ENCODE assay signal across 28 mouse cellular contexts in the genomic region with DNA sequence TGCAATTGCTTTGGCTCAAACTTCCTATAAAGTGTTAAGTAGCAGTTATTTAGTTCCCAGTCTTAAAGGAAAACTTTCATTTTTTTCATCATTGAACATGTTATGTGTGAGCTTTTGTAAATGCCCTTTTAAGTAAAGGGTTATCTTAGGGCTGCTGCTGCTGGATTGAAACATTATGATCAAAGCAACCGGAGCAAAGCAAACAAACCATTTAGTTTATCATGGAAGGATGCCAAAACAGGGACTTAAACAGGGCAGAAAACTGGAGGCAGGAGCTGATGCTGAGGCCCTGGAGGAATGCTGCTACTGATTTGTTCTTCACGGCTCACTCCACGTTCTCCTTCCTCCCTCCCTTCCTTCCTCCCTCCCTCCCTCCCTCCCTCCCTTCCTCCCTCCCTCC.
DNase-seq lines count a peak whose midpoint lies in the region; ATAC-seq and TF ChIP-seq lines count a peak whose summit lies in the region.
"Had no signal": no experiment of that assay in that cellular context is flagged by ENCODE, and none has a peak within 500 bp of the region (broad histone marks: within the 10 kb centered on the region; RNA-seq: fewer than 3 reads in every experiment).

No protein-coding gene starts in this region.

- no peaks in the 10 kb centered on the region for H3K36me3 ChIP-seq in embryonic facial prominence, embryonic 14.5 days (ENCODE audit: control insufficient read depth, insufficient read depth, low read length)
- H3K36me3 ChIP-seq in embryonic facial prominence, embryonic 10.5 days (replicated peaks), result no peaks in the 10 kb centered on the region
- no peaks in the 10 kb centered on the region for H3K36me3 ChIP-seq in liver, adult 2 months (ENCODE audit: control insufficient read depth, insufficient read depth, low read length)
- H3K36me3 ChIP-seq in liver, embryonic 11.5 days (ENCODE audit: control insufficient read depth, insufficient read depth, low read length), result no peaks in the 10 kb centered on the region
- H3K36me3 ChIP-seq in midbrain, embryonic 14.5 days (ENCODE audit: control insufficient read depth, insufficient read depth, low read length), result no peaks in the 10 kb centered on the region
- H3K36me3 ChIP-seq in midbrain, embryonic 15.5 days (replicated peaks), result no peaks in the 10 kb centered on the region
- H3K36me3 ChIP-seq: embryonic facial prominence, embryonic 15.5 days; forebrain, embryonic 12.5 days; G1E; heart, embryonic 10.5 days; heart, embryonic 13.5 days had no signal

- no peaks in the 10 kb centered on the region for H3K9me3 ChIP-seq in embryonic facial prominence, embryonic 14.5 days (ENCODE audit: control insufficient read depth, low read length)
- H3K9me3 ChIP-seq in embryonic facial prominence, embryonic 10.5 days, result 0 out of 2 replicates have a peak, but pooled peaks cover under 1% of the 10 kb centered on the region
- no peaks in the 10 kb centered on the region for H3K9me3 ChIP-seq in liver, embryonic 11.5 days (ENCODE audit: control insufficient read depth, low read length)
- H3K9me3 ChIP-seq in midbrain, embryonic 14.5 days (ENCODE audit: control insufficient read depth, low read length), result no peaks in the 10 kb centered on the region
- no peaks in the 10 kb centered on the region for H3K9me3 ChIP-seq in midbrain, embryonic 15.5 days
- H3K9me3 ChIP-seq: embryonic facial prominence, embryonic 15.5 days; forebrain, embryonic 12.5 days; G1E; heart, embryonic 10.5 days; heart, embryonic 13.5 days had no signal

- H3K79me2 ChIP-seq in liver, adult 2 months (ENCODE audit: control insufficient read depth, insufficient read depth, low read length), result no peaks in the 10 kb centered on the region

- no peak overlapping the region for H3K4me2 ChIP-seq in embryonic facial prominence, embryonic 14.5 days (ENCODE audit: low read depth, low read length)
- H3K4me2 ChIP-seq in liver, embryonic 11.5 days, result no peak overlapping the region
- H3K4me2 ChIP-seq in midbrain, embryonic 14.5 days (ENCODE audit: low read length), result no peak overlapping the region
- H3K4me2 ChIP-seq in midbrain, embryonic 15.5 days, result no peak overlapping the region
- H3K4me2 ChIP-seq: embryonic facial prominence, embryonic 15.5 days; forebrain, embryonic 12.5 days; heart, embryonic 13.5 days; hindbrain, embryonic 14.5 days had no signal

- no peaks in the 10 kb centered on the region for H3K27me3 ChIP-seq in embryonic facial prominence, embryonic 14.5 days (replicated peaks; ENCODE audit: control insufficient read depth, insufficient read depth, low read length)
- no peaks in the 10 kb centered on the region for H3K27me3 ChIP-seq in embryonic facial prominence, embryonic 10.5 days (replicated peaks; ENCODE audit: low read depth, poor library complexity, severe bottlenecking)
- H3K27me3 ChIP-seq in liver, adult 2 months (ENCODE audit: control insufficient read depth, insufficient read depth, low read length), result no peaks in the 10 kb centered on the region
- H3K27me3 ChIP-seq in liver, embryonic 11.5 days (replicated peaks; ENCODE audit: control insufficient read depth, insufficient read depth, low read length), result no peaks in the 10 kb centered on the region
- no peaks in the 10 kb centered on the region for H3K27me3 ChIP-seq in midbrain, embryonic 14.5 days (ENCODE audit: control insufficient read depth, insufficient read depth, low read length)
- H3K27me3 ChIP-seq in midbrain, embryonic 15.5 days (replicated peaks), result no peaks in the 10 kb centered on the region
- H3K27me3 ChIP-seq: CH12.LX; embryonic facial prominence, embryonic 15.5 days; forebrain, embryonic 12.5 days; heart, embryonic 13.5 days; Patski had no signal

- H3K4me3 ChIP-seq in embryonic facial prominence, embryonic 14.5 days (ENCODE audit: low read depth, low read length), result no peak overlapping the region
- H3K4me3 ChIP-seq in embryonic facial prominence, embryonic 10.5 days, result no peak overlapping the region
- no peak overlapping the region for H3K4me3 ChIP-seq in liver, adult 2 months (ENCODE audit: insufficient read depth, low read depth, low read length)
- H3K4me3 ChIP-seq in liver, embryonic 11.5 days (ENCODE audit: low read depth, low read length), result no peak overlapping the region
- no peak overlapping the region for H3K4me3 ChIP-seq in midbrain, embryonic 14.5 days (replicated peaks; ENCODE audit: low read depth, low read length)
- H3K4me3 ChIP-seq in midbrain, embryonic 15.5 days, result no peak overlapping the region
- H3K4me3 ChIP-seq: embryonic facial prominence, embryonic 15.5 days; forebrain, embryonic 12.5 days; heart, adult 2 months; heart, embryonic 10.5 days; heart, embryonic 13.5 days had no signal

- DNase-seq in embryonic facial prominence, embryonic 14.5 days (ENCODE audit: low spot score), result peak; percentile 49
- DNase-seq in embryonic facial prominence, embryonic 10.5 days (ENCODE audit: low spot score), result no peak
- peak; percentile 69 for DNase-seq in liver, adult 2 months (ENCODE audit: extremely low read depth, low read depth, low spot score)
- no peak for DNase-seq in liver, embryonic 11.5 days (ENCODE audit: low spot score)
- DNase-seq in midbrain, embryonic 14.5 days, result peak; percentile 17
- no peak for DNase-seq in adrenal gland, adult 2 months
- DNase-seq: adrenal gland, postnatal 25 days; B cell, adult 2 months; cerebellum, adult 18-20 months; cerebellum, adult 9-10 months; cerebellum, postnatal 14 days; gastrocnemius, postnatal 10 days; gastrocnemius, postnatal 36 days; heart, adult 2 months; heart, postnatal 14 days; heart, postnatal 4 days had no signal

- H3K4me1 ChIP-seq in embryonic facial prominence, embryonic 14.5 days (ENCODE audit: control insufficient read depth, insufficient read depth, low read length), result no peaks in the 10 kb centered on the region
- H3K4me1 ChIP-seq in embryonic facial prominence, embryonic 10.5 days, result no peaks in the 10 kb centered on the region
- no peaks in the 10 kb centered on the region for H3K4me1 ChIP-seq in liver, adult 2 months (ENCODE audit: control insufficient read depth, insufficient read depth, low read length)
- H3K4me1 ChIP-seq in liver, embryonic 11.5 days (replicated peaks; ENCODE audit: control insufficient read depth, insufficient read depth, low read length), result no peaks in the 10 kb centered on the region
- no peaks in the 10 kb centered on the region for H3K4me1 ChIP-seq in midbrain, embryonic 14.5 days (ENCODE audit: control insufficient read depth, insufficient read depth, low read length)
- H3K4me1 ChIP-seq in midbrain, embryonic 15.5 days, result no peaks in the 10 kb centered on the region
- H3K4me1 ChIP-seq: embryonic facial prominence, embryonic 15.5 days; forebrain, embryonic 12.5 days; heart, embryonic 10.5 days; heart, embryonic 13.5 days had no signal

- H3K27ac ChIP-seq in embryonic facial prominence, embryonic 14.5 days (replicated peaks; ENCODE audit: low read depth, low read length), result no peak overlapping the region
- no peak overlapping the region for H3K27ac ChIP-seq in embryonic facial prominence, embryonic 10.5 days (replicated peaks)
- no peak overlapping the region for H3K27ac ChIP-seq in liver, adult 2 months (replicated peaks; ENCODE audit: insufficient read depth, low read depth, low read length)
- H3K27ac ChIP-seq in liver, embryonic 11.5 days (ENCODE audit: low read depth, low read length), result no peak overlapping the region
- no peak overlapping the region for H3K27ac ChIP-seq in midbrain, embryonic 14.5 days (replicated peaks; ENCODE audit: low read depth, low read length)
- H3K27ac ChIP-seq in midbrain, embryonic 15.5 days, result no peak overlapping the region
- H3K27ac ChIP-seq: embryonic facial prominence, embryonic 15.5 days; forebrain, embryonic 12.5 days; heart, adult 2 months; heart, embryonic 10.5 days; heart, embryonic 13.5 days; hindbrain, embryonic 14.5 days; hindbrain, postnatal 0 days had no signal

- WGBS in embryonic facial prominence, embryonic 14.5 days, result 20% methylated on average over 3 of the region's 3 CpGs
- 52% methylated on average over 3 of the region's 3 CpGs for WGBS in embryonic facial prominence, embryonic 10.5 days
- WGBS in liver, adult 2 months, result 13% methylated on average over 3 of the region's 3 CpGs
- 57% methylated on average over 3 of the region's 3 CpGs for WGBS in liver, embryonic 11.5 days
- 57% methylated on average over 3 of the region's 3 CpGs for WGBS in midbrain, embryonic 14.5 days
- 46% methylated on average over 3 of the region's 3 CpGs for WGBS in midbrain, embryonic 15.5 days

- H3K9ac ChIP-seq in embryonic facial prominence, embryonic 14.5 days (ENCODE audit: low read depth, low read length), result no peak overlapping the region
- H3K9ac ChIP-seq in liver, adult 2 months (ENCODE audit: low read depth, low read length), result no peak overlapping the region
- no peak overlapping the region for H3K9ac ChIP-seq in liver, embryonic 11.5 days (ENCODE audit: low read depth, low read length)
- no peak overlapping the region for H3K9ac ChIP-seq in midbrain, embryonic 14.5 days (replicated peaks; ENCODE audit: low read length)
- H3K9ac ChIP-seq in midbrain, embryonic 15.5 days, result no peak overlapping the region
- H3K9ac ChIP-seq: embryonic facial prominence, embryonic 15.5 days; forebrain, embryonic 12.5 days; heart, embryonic 13.5 days; hindbrain, embryonic 14.5 days had no signal

- no peak for ATAC-seq in embryonic facial prominence, embryonic 14.5 days (ENCODE audit: low read depth)
- ATAC-seq in liver, embryonic 11.5 days (replicated peaks; ENCODE audit: low FRiP score), result no peak
- no peak for ATAC-seq in midbrain, embryonic 14.5 days (ENCODE audit: low FRiP score, low TSS enrichment)
- no peak for ATAC-seq in midbrain, embryonic 15.5 days (replicated peaks)
- ATAC-seq: forebrain, embryonic 16.5 days; hindbrain, postnatal 0 days; inflammation-experienced regulatory T-cells, adult 6 months; Patski had no signal

- TF ChIP-seq CTCF in liver, adult 2 months (IDR thresholded peaks at IDR 0.05; ENCODE audit: low read depth, low read length), result no peak

- no peak for TF ChIP-seq POLR2A in liver, adult 2 months (IDR thresholded peaks at IDR 0.05; ENCODE audit: extremely low read depth, insufficient read depth, low read length)

Comparison
In these comparisons a context has a peak if more than half of its experiments do, and no peak if none do; other contexts are left out.
1. DNase-seq: peak in embryonic facial prominence, embryonic 14.5 days (single experiment), liver, adult 2 months (single experiment) and midbrain, embryonic 14.5 days (single experiment); none in embryonic facial prominence, embryonic 10.5 days (single experiment), liver, embryonic 11.5 days (single experiment) and adrenal gland, adult 2 months (single experiment).